Mouse (Mus musculus) heart, postnatal 0 days (tissue): ENCODE measurements around the gene Pigo. TPM values are rescaled to one million over a fixed set of nuclear protein-coding genes. Genes with fewer than 3 reads are reported as not detected.

Source experiments
- ATAC-seq: fragments of 200-750 bp; cut with Nextera tagmentation; 2 replicates; pipeline ENCODE4 v1.8.0; 2017; ENCODE audit warnings: low read depth, moderate number of reproducible peaks, moderate library complexity; ENCODE audit not compliant: insufficient read depth
- DNase-seq: peaks from one replicate; pipeline ENCODE4 v3.0.0-alpha.2; 2016; ENCODE audit warnings: low spot score
- H3K27ac ChIP-seq: fragments of 300-500 bp; sonication (generic); 2 replicates; pipeline ENCODE4 v1.5.1; 2014; ENCODE audit warnings: low read depth, mild to moderate bottlenecking
- H3K27me3 ChIP-seq: fragments of 300-500 bp; sonication (generic); 2 replicates; pipeline ENCODE4 v1.6.1; 2014; ENCODE audit warnings: low read length, mixed read lengths; ENCODE audit not compliant: control insufficient read depth, insufficient read depth
- H3K36me3 ChIP-seq: fragments of 300-500 bp; sonication (generic); replicated peaks from 2 replicates; pipeline ENCODE4 v1.6.1; 2014; ENCODE audit warnings: low read length, mixed read lengths; ENCODE audit not compliant: control insufficient read depth, insufficient read depth
- H3K4me1 ChIP-seq: fragments of 300-500 bp; sonication (generic); 2 replicates; pipeline ENCODE4 v1.6.1; 2014; ENCODE audit warnings: antibody characterized with exemption; ENCODE audit not compliant: control insufficient read depth, insufficient read depth
- H3K4me2 ChIP-seq: fragments of 300-500 bp; sonication (generic); 2 replicates; pipeline ENCODE4 v1.6.1; 2014; ENCODE audit warnings: low read depth, mild to moderate bottlenecking, low read length, moderate library complexity
- H3K4me3 ChIP-seq: fragments of 300-500 bp; sonication (generic); 2 replicates; pipeline ENCODE4 v1.5.1; 2014; ENCODE audit warnings: low read depth, low read length
- H3K9ac ChIP-seq: fragments of 300-500 bp; sonication (generic); replicated peaks from 2 replicates; pipeline ENCODE4 v1.6.1; 2014; ENCODE audit warnings: low read depth, low read length, mixed read lengths
- H3K9me3 ChIP-seq: fragments of 300-500 bp; sonication (generic); replicated peaks from 2 replicates; pipeline ENCODE4 v1.6.1; 2016; ENCODE audit warnings: low read length; ENCODE audit not compliant: control insufficient read depth
- CTCF ChIP-seq: IDR thresholded peaks from 2 replicates; pipeline ENCODE4 v1.5.1; 2016; ENCODE audit warnings: antibody characterized with exemption, control low read depth, low read depth
- EP300 ChIP-seq: IDR thresholded peaks from 2 replicates; pipeline ENCODE4 v1.6.1; 2016; ENCODE audit warnings: antibody characterized with exemption, low read depth
- WGBS: fragments of 180-500 bp; shearing (Covaris S2); extraction: QIAGEN DNeasy Blood & Tissue Kit; methylation state at CpG from one replicate; pipeline ENCODE4 v1.1.7; 2014; 5-methylcytosine and 5-hydroxymethylcytosine counted together
- polyA plus RNA-seq: library from polyadenylated mRNA; unstranded; fragments of >200 nt; fragmentation: Nextera tagmentation; extraction: Ambion mirVana; gene quantifications from 2 replicates; pipeline ENCODE4 v1.2.1, GENCODE M21; 2015
- total RNA-seq: library from RNA; depleted of rRNA; stranded (reverse); fragments of >200 nt; gene quantifications from 2 replicates; pipeline ENCODE4 v1.2.3, GENCODE M21; 2014; ENCODE audit warnings: low replicate concordance

Pigo gene
- total and polyA plus RNA-seq, 2 experiments from 2014 or later = 11.3 to 11.4 TPM

- Histone ChIP-seq H3K36me3 (peaks cover 34% of the 10 kb centered on the region), H3K27ac (no peak overlapping the region), H3K9me3 (no peaks in the 10 kb centered on the region), H3K4me1 (peaks cover 26% of the 10 kb centered on the region), H3K4me3 (no peak overlapping the region), H3K27me3 (no peaks in the 10 kb centered on the region), H3K4me2 (no peak overlapping the region), H3K9ac (no peak overlapping the region)
- WGBS = 88% methylated on average over 10 of the region's 10 CpGs
- ATAC-seq (no peak), DNase-seq (no peak)
- TF ChIP-seq CTCF (no peak), EP300 (no peak)
Measured at GRCm38 (mm10) chr4:43036356-43036755, 10.7 kb upstream of the Pigo start.

- no peak for DNase-seq
- no peak overlapping the region for H3K27ac ChIP-seq
- no peak overlapping the region for H3K4me2 ChIP-seq
- no peaks in the 10 kb centered on the region for H3K9me3 ChIP-seq
- 84% methylated on average over 6 of the region's 6 CpGs for WGBS
- peaks cover 26% of the 10 kb centered on the region for H3K4me1 ChIP-seq
- H3K36me3 ChIP-seq = peaks cover 34% of the 10 kb centered on the region
- no peak overlapping the region for H3K4me3 ChIP-seq
- no peaks in the 10 kb centered on the region for H3K27me3 ChIP-seq
- ATAC-seq = no peak
- no peak overlapping the region for H3K9ac ChIP-seq
- TF ChIP-seq CTCF (no peak), EP300 (no peak)
Measured at GRCm38 (mm10) chr4:43035851-43036250, 10.2 kb upstream of the Pigo start.

GRCm38 (mm10) chr4:43033481-43033880, 7.9 kb upstream of the Pigo start:
- Histone ChIP-seq H3K4me2 (no peak overlapping the region), H3K9me3 (no peaks in the 10 kb centered on the region), H3K9ac (no peak overlapping the region; the same call in 1 of the 2 replicates), H3K4me3 (no peak overlapping the region), H3K27me3 (no peaks in the 10 kb centered on the region), H3K36me3 (peaks cover 45% of the 10 kb centered on the region), H3K4me1 (peaks cover 15% of the 10 kb centered on the region), H3K27ac (no peak overlapping the region)
- no peak for ATAC-seq
- TF ChIP-seq EP300 (no peak), CTCF (no peak)
- no peak for DNase-seq
- 82% methylated on average over 14 of the region's 14 CpGs for WGBS

- WGBS = 100% methylated on average over 1 of the region's 1 CpGs
- Histone ChIP-seq H3K4me3 (no peak overlapping the region), H3K27ac (no peak overlapping the region), H3K27me3 (no peaks in the 10 kb centered on the region), H3K9me3 (no peaks in the 10 kb centered on the region), H3K9ac (no peak overlapping the region), H3K4me1 (peaks cover 6% of the 10 kb centered on the region; the same call in 1 of the 2 replicates), H3K4me2 (no peak overlapping the region), H3K36me3 (peaks cover 54% of the 10 kb centered on the region)
- TF ChIP-seq EP300 (no peak), CTCF (no peak)
- DNase-seq (no peak), ATAC-seq (no peak)
Measured at GRCm38 (mm10) chr4:43032501-43032900, 6.9 kb upstream of the Pigo start.

- H3K9ac ChIP-seq = peak within 1 kb of the TSS; percentile 94
- peaks cover 4% of the 10 kb centered on the region; the same call in 1 of the 2 replicates for H3K4me1 ChIP-seq
- H3K4me3 ChIP-seq = peak within 1 kb of the TSS; percentile 89
- TF ChIP-seq EP300 = no peak
- TF ChIP-seq CTCF = peak; percentile 42
- H3K36me3 ChIP-seq = peaks cover 58% of the 10 kb centered on the region
- peak within 1 kb of the TSS; percentile 89 for H3K27ac ChIP-seq
- 1% methylated on average over 38 of the region's 38 CpGs for WGBS
- peak; percentile 97 for DNase-seq
- ATAC-seq = peak; percentile 98
- no peaks in the 10 kb centered on the region for H3K27me3 ChIP-seq
- H3K9me3 ChIP-seq = no peaks in the 10 kb centered on the region
- H3K4me2 ChIP-seq = peak within 1 kb of the TSS; percentile 80
Measured at GRCm38 (mm10) chr4:43031237-43031995, 5.8 kb upstream of the Pigo start, which contains the start of gene Stoml2. Stoml2 (minus strand) TSS chr4:43031710.
